Mouse (Mus musculus) kidney, postnatal 0 days (tissue): ENCODE results near the gene Tpte. TPM values are rescaled to one million over a fixed set of nuclear protein-coding genes. Genes with fewer than 3 reads are reported as not detected.

Experiments
- ATAC-seq: fragments of 200-750 bp; cut with Nextera tagmentation; replicated peaks from 2 replicates; pipeline ENCODE4 v1.8.0; 2017; ENCODE audit warnings: low read depth, moderate number of reproducible peaks, moderate TSS enrichment, moderate library complexity; ENCODE audit not compliant: low FRiP score
- DNase-seq: peaks from one replicate; pipeline ENCODE4 v3.0.0-alpha.2; 2016; ENCODE audit warnings: low spot score
- H3K27ac ChIP-seq: fragments of 300-500 bp; sonication (generic); 2 replicates; pipeline ENCODE4 v1.5.1; 2014; ENCODE audit warnings: mild to moderate bottlenecking
- H3K27me3 ChIP-seq: fragments of 300-500 bp; sonication (generic); 2 replicates; pipeline ENCODE4 v1.6.1; 2014; ENCODE audit warnings: low read length, mixed read lengths; ENCODE audit not compliant: insufficient read depth
- H3K36me3 ChIP-seq: fragments of 300-500 bp; sonication (generic); 2 replicates; pipeline ENCODE4 v1.6.1; 2014; ENCODE audit warnings: low read length, mixed read lengths; ENCODE audit not compliant: insufficient read depth
- H3K4me1 ChIP-seq: fragments of 300-500 bp; sonication (generic); replicated peaks from 2 replicates; pipeline ENCODE4 v1.6.1; 2014; ENCODE audit warnings: antibody characterized with exemption, low read length, mixed read lengths; ENCODE audit not compliant: insufficient read depth
- H3K4me2 ChIP-seq: fragments of 300-500 bp; sonication (generic); 2 replicates; pipeline ENCODE4 v1.6.1; 2014; ENCODE audit warnings: mild to moderate bottlenecking, low read length, moderate library complexity, mixed read lengths
- H3K4me3 ChIP-seq: fragments of 300-500 bp; sonication (generic); replicated peaks from 2 replicates; pipeline ENCODE4 v1.5.1; 2014; ENCODE audit warnings: low read depth, low read length
- H3K9ac ChIP-seq: fragments of 300-500 bp; sonication (generic); 2 replicates; pipeline ENCODE4 v1.6.1; 2014; ENCODE audit warnings: low read depth, low read length
- H3K9me3 ChIP-seq: fragments of 300-500 bp; sonication (generic); replicated peaks from 2 replicates; pipeline ENCODE4 v1.6.1; 2016; ENCODE audit warnings: low read length, inconsistent platforms, mixed read lengths
- CTCF ChIP-seq: IDR thresholded peaks from 2 replicates; pipeline ENCODE4 v1.5.1; 2016; ENCODE audit warnings: antibody characterized with exemption, low read depth, mild to moderate bottlenecking, moderate library complexity
- WGBS: fragments of 180-500 bp; shearing (Covaris S2); extraction: QIAGEN DNeasy Blood & Tissue Kit; methylation state at CpG from one replicate; pipeline ENCODE4 v1.1.7; 2014; 5-methylcytosine and 5-hydroxymethylcytosine counted together
- polyA plus RNA-seq: library from polyadenylated mRNA; unstranded; fragments of >200 nt; fragmentation: Nextera tagmentation; extraction: Ambion mirVana; gene quantifications from 2 replicates; pipeline ENCODE4 v1.2.1, GENCODE M21; 2015

The Tpte gene
- polyA plus RNA-seq, 1 experiment from 2014 or later: not detected

DNA sequence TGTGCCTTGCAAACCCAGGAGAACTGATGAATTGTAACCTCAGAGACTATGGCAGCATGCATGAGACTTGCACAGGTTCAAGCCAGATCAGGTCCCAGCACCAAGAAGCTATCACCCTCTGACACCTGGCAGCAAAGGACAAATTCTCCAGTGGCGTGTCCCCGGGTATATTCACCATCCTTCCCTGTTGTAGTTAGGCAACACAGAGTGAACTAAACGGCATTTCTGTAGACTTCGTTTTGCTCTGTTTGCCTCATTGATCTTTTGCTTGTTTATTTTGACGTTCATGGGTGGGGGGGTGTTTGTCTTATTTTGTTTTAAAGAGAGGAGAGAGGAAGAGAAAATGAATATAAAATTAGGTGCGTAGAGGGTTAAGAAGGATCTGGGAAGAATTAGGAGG is 101.9 kb downstream of the Tpte start:
- TF ChIP-seq CTCF: no peak
- H3K27me3 ChIP-seq: no peaks in the 10 kb centered on the region
- H3K4me1 ChIP-seq: no peaks in the 10 kb centered on the region
- no peak for DNase-seq
- peaks cover 33% of the 10 kb centered on the region for H3K36me3 ChIP-seq
- ATAC-seq: no peak
- no peak overlapping the region for H3K9ac ChIP-seq
- H3K4me3 ChIP-seq: no peak overlapping the region
- no peaks in the 10 kb centered on the region for H3K9me3 ChIP-seq
- 89% methylated on average over 6 of the region's 6 CpGs for WGBS
- H3K4me2 ChIP-seq: no peak overlapping the region
- H3K27ac ChIP-seq: no peak overlapping the region

DNA sequence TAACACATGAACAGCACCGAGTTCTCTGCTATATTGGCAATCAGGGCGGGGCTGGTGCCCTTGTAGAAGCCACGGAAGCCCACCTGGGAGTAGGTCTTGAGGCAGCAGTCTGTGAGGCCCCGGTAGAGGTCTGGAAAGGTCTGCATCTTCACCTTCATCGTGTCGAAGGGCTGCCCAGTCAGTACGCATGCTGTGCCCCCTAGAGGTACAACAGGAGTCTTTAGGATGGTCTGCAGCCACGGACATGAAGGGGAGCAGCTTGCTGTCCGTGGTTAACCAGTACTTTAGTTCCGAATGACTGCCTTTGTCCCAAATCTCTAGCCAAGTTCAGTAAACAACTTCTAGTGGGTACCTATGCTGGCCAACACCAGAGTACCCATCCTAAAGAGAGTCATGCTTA is 106.6 kb downstream of the Tpte start:
- H3K27ac ChIP-seq: peak overlapping the region; percentile 36
- no peaks in the 10 kb centered on the region for H3K9me3 ChIP-seq
- H3K4me3 ChIP-seq: no peak overlapping the region
- H3K9ac ChIP-seq: no peak overlapping the region
- H3K4me2 ChIP-seq: no peak overlapping the region
- no peak for DNase-seq
- peaks cover 17% of the 10 kb centered on the region for H3K36me3 ChIP-seq
- H3K4me1 ChIP-seq: no peaks in the 10 kb centered on the region
- no peak for ATAC-seq
- peak; percentile 31; the same call in 1 of the 2 replicates for TF ChIP-seq CTCF
- H3K27me3 ChIP-seq: no peaks in the 10 kb centered on the region
- 71% methylated on average over 10 of the region's 10 CpGs for WGBS

DNA sequence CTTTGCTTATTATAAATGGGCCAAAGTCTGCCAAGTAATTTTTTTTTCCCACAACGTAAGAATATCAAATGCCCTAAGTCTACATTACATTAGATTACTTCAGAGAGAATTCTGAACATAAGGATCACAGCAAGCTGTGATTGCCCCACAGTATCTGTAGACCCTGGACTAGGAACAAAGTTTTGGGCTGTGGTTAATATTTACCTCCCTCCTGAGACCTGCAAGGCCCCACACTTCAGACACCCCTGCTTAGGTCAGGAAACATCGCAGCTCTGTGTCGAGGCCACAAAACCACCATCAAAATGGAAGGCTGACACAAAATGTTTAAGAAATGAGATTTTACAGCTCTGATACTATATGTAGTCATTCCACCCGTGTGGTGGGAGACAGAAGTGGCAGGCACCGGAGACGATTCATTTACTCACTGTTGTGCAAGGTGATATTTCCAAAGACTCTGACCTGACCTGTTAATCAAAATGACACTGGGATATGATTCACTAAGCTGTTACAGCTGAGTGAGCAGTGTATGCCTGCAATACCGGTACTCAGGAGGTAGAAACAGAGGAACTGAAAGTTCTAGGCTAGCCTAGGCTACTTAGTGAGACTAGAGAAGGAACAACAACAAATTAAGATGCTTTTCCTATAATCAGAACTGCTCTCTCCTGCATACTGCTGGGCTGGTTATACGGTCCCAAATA is 107.7 kb downstream of the Tpte start:
- TF ChIP-seq CTCF: no peak
- Histone ChIP-seq H3K27me3 (no peaks in the 10 kb centered on the region), H3K9me3 (no peaks in the 10 kb centered on the region), H3K4me3 (no peak overlapping the region), H3K9ac (no peak overlapping the region), H3K36me3 (peaks cover 17% of the 10 kb centered on the region), H3K4me1 (no peaks in the 10 kb centered on the region), H3K4me2 (no peak overlapping the region), H3K27ac (peak overlapping the region; percentile 19; the same call in 1 of the 2 replicates)
- DNase-seq (no peak), ATAC-seq (peak; percentile 88)
- 56% methylated on average over 8 of the region's 8 CpGs for whole genome bisulfite sequencing

DNA sequence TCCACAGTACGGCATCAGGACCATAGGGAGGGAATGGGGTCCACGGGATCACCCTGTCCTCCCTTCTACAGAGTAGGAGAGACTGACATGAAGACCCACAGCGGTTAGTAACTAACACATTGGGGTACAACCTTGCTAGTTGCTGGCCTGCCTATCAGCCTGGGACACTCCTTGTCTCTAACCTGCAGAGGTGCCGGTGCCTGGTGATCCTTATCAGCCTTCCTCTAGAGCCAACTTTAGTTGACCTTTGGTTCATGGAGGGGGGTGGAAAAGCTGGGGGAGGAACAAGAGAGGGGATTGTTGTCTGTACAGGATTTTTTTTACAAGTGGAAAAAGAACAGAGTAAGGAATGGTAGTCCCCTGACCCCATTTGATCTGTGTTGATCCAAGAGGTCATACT is 111.2 kb downstream of the Tpte start:
- no peak overlapping the region for H3K27ac ChIP-seq
- WGBS: 69% methylated on average over 4 of the region's 4 CpGs

DNA sequence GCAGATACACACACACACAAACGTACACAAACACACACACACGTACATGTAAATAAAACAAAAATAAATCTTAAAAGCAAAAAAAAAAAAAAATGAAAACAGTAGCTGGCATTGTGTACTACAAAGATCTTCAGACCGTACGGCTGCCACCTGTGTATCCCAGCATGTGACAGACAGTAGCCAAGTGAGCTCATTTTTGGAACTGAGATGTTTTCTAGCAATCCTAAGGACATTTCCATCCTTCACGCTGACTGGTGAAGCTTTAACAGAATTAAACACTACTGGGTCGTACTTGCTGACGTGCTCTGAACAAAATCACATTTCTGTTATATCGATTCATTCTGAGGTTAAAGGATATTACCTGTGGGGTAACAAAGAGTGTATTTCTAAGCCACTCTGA is 112.0 kb downstream of the Tpte start:
- ATAC-seq (no peak), DNase-seq (no peak)
- H3K36me3 ChIP-seq: 0 out of 2 replicates have a peak, but pooled peaks cover 2% of the 10 kb centered on the region
- no peak overlapping the region for H3K4me2 ChIP-seq
- H3K9ac ChIP-seq: no peak overlapping the region
- H3K27ac ChIP-seq: no peak overlapping the region
- H3K4me1 ChIP-seq: peaks cover 4% of the 10 kb centered on the region; the same call in 1 of the 2 replicates
- no peak for TF ChIP-seq CTCF
- no peaks in the 10 kb centered on the region for H3K27me3 ChIP-seq
- WGBS: 91% methylated on average over 8 of the region's 8 CpGs
- no peak overlapping the region for H3K4me3 ChIP-seq
- H3K9me3 ChIP-seq: no peaks in the 10 kb centered on the region

More for the DNA sequence above, 111.2 kb downstream of the Tpte start:
- no peak overlapping the region for H3K9ac ChIP-seq
- H3K36me3 ChIP-seq: 0 out of 2 replicates have a peak, but pooled peaks cover 7% of the 10 kb centered on the region
- no peaks in the 10 kb centered on the region for H3K27me3 ChIP-seq
- TF ChIP-seq CTCF: no peak
- no peak overlapping the region for H3K4me2 ChIP-seq
- no peak overlapping the region for H3K4me3 ChIP-seq
- DNase-seq: no peak
- H3K4me1 ChIP-seq: peaks cover 4% of the 10 kb centered on the region; the same call in 1 of the 2 replicates
- no peaks in the 10 kb centered on the region for H3K9me3 ChIP-seq
- ATAC-seq: no peak

DNA sequence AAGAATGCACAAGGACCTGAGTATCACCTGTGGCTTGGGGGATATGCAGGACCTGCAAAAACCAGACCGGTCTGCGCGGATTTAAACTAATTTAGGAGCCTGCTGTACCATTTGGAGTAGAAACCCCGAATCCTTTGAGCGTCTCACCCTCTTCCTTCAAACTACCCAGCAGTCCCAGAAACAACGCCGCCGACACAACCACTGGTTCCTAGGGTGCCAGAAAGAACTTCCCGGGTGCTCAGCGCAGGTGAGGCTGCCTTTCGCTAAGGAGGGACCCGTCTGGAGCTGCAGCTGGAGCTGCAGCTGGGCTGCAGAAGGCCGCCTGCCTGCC is 114.5 kb downstream of the Tpte start:
- no peak for ATAC-seq
- under 1% methylated on average over 13 of the region's 13 CpGs for WGBS

More for the DNA sequence above, 114.5 kb downstream of the Tpte start:
- Histone ChIP-seq H3K9ac (peak overlapping the region; percentile 77), H3K27ac (peak overlapping the region; percentile 80), H3K27me3 (no peaks in the 10 kb centered on the region), H3K4me1 (peaks cover 4% of the 10 kb centered on the region; the same call in 1 of the 2 replicates), H3K4me3 (peak overlapping the region; percentile 83), H3K9me3 (no peaks in the 10 kb centered on the region), H3K4me2 (peak overlapping the region; percentile 74), H3K36me3 (no peaks in the 10 kb centered on the region)
- no peak for TF ChIP-seq CTCF
- DNase-seq: no peak
